Mouse (Mus musculus): ENCODE measurements around the gene Olfr619.

Olfr619 gene

GRCm38 (mm10) chr7:103600275-103600674 is at the start of gene Olfr619:
Gene Olfr619, plus strand, starts transcription at chr7:103600575.
- no peak for DNase-seq

DNA sequence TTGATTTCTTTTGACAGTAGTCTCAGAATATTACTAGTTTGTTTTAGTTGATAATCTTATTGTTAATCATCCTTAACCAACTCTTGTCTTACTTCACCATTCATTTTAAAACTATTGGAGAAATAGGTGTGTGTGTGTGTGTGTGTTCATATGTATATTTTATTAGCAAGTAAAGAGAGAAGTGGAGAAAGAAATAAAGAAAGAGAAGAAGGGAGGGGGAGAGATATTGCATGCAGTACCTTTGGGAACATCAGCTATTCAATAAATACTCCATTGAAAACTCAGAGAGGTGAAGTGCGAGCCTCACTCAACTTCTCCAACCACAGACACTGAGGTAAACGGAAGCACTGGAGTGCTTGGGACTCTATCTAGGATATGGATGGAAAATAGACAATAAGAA is 44.6 kb upstream of the Olfr619 start, which contains the start of gene Olfr615:
TSS of gene Olfr615 (plus strand) at position 301 of the 400 bp plus-strand sequence.
- DNase-seq, result no peak

DNA sequence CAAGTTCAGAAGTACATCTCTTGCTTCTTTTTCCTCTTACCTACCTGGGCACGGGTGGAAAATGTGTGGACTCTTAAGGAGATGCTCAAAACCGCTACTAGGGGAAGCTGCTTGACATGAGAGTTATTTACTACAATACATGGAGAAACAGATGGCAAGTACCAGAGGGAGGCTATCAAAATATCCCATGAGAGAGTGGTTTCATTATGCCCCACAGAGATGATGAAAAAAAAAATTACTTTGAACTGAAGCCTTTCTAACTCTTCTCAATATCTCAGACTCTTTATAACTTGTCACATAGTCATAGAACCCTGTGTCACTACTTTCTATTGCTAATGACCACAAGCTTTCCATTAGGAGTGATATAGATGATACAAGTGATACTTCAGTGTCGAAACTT is 31.3 kb upstream of the Olfr619 start, which contains the start of gene Olfr616:
TSS of gene Olfr616 (minus strand) at position 101 of the 400 bp plus-strand sequence.
- no peak for DNase-seq

DNA sequence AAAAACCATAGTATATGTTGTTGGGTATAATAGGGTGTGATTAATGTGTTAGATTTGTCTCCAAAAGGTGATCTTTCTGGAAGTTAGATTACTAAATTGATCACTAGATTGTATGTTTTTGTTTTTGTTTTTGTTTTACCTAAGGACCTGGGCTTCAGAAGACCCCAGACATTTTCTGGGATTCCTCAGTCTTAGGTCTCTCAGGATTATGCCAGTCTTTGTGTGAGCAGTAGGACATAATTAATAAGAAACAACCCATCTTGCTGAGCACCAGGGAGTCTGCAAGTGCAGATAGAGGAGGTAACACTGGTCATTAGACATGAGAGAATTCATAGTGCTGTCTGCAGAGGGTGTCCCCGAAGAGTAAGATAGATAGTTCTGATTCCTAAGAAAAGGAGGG is 27.6 kb upstream of the Olfr619 start, which contains the start of gene Olfr617:
TSS of gene Olfr617 (plus strand) at position 301 of the 400 bp plus-strand sequence.
- DNase-seq, result no peak

DNA sequence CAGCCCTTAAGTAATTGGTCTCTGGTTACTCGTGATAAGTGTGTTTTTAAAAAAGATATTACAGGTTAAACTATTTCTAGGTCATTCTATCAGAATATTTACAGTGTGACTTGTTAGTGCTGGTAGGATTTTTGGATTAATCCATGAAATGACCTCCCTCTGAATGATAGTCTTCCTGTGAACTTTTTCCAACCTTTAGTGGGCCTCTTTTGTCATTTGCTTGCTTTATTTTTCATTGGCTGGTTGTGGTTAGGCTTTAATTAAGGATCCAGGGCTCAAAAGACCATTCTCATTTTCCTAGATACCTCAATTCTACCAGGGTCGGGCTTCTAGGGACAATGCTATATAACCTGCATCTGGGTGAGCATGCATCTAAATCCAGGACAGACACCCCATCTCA is 10.6 kb upstream of the Olfr619 start, which contains the start of gene Olfr618:
TSS of gene Olfr618 (plus strand) at position 301 of the 400 bp plus-strand sequence.
- DNase-seq, result no peak

DNA sequence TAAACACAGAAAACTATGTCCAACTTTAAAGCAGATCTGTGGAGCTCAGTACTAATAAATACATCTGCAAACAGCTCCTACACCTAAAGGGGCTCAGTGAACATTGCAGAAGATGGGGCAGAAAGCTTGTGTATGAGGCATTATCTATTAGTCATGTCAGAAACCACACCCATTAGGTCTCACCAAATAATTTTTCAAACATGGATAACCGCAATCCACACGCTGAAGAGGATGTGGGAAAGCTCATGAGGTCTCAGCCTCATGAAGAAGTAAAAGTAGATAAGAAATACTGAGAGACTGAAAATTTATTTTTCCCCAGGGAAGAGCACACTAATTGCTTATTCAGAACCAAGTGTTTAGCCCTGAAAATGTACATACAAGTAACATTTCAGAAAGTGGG is 7.0 kb downstream of the Olfr619 start:
- no peak for DNase-seq

DNA sequence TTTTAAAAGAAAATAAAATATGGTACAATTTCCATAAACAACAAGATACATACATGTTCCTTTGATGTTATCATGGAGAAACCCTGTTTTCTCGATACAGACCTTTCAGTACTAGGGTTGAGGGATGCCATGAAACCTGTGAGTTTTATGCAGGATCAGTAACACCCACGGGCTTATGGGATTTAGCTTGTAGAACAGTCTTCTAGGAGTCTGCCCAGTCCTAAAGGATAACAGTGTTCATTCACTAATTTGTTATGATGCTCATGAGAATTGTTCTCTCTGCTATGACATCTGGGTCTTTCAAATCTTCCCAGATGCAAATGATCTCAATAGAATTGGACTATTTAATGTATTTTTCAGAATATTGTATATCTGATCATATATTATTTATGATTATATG is 12.1 kb downstream of the Olfr619 start, which contains the start of gene Olfr620:
TSS of gene Olfr620 (minus strand) at position 101 of the 400 bp plus-strand sequence.
- no peak for DNase-seq

- no peak for DNase-seq
Observed at GRCm38 (mm10) chr7:103636795-103637194, 36.4 kb downstream of the Olfr619 start.

DNA sequence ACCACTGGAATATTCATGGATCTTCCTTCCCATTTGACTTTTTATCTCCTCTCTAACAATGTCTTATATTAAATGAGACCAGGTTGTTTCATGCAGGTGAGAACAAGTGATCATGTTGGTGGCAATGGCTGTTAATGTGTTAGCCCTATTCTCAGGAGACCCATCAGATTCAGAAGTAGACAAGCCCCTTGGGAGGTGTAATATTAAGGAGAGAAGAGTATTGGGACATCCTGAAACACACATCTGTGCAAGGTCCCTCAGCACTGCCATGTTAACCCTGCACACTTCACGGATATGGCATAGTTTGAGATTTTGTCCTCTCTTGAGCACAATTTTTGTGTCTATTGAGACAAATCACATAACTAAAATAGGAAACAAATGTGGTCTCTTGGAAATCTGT is 42.2 kb downstream of the Olfr619 start, which contains the start of gene Olfr622:
TSS of gene Olfr622 (minus strand) at position 101 of the 400 bp plus-strand sequence.
- no peak for DNase-seq

DNA sequence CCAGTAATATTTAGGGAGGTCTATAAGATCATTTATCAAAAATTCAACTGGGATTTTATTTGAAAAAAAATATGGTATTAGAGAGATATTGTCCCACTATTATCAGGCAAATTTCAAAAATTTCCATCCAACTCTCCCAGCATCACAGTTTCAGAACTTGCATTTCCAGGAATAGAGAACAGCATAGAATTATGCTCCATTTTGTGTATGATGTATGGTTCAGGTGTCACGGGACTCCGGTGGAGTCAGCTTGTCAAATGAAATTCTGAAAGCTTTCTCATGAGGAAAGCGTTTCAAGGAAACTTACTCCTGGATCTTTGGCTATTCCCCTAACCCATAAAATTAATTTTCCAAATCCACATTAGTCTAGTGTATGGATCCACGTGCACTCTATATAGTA is 43.7 kb downstream of the Olfr619 start:
- DNase-seq, result no peak

Data from kidney, postnatal 4 days (tissue).